Mouse (Mus musculus) kidney, adult 2 months (tissue): ENCODE data around the gene Gm45021.

Source experiments
- CTCF ChIP-seq: fragments of 200-500 bp; conservative IDR thresholded peaks from 2 replicates; pipeline ENCODE4 v1.5.1; 2011; ENCODE audit warnings: low read depth, mild to moderate bottlenecking, control low read depth, low read length, moderate library complexity, mixed read lengths; ENCODE audit not compliant: insufficient read depth, insufficient read length
- POLR2A ChIP-seq: fragments of 200-500 bp; IDR thresholded peaks from one replicate; pipeline ENCODE4 v1.6.1; 2011; ENCODE audit warnings: low read depth, low read length, control low read depth

- TF ChIP-seq CTCF (no peak), POLR2A (no peak)
Measured at GRCm38 (mm10) chr6:48635105-48635504, 45.7 kb downstream of the Gm45021 start.
